Comparison of ENCODE assay signal across 32 mouse cellular contexts in the genomic region with DNA sequence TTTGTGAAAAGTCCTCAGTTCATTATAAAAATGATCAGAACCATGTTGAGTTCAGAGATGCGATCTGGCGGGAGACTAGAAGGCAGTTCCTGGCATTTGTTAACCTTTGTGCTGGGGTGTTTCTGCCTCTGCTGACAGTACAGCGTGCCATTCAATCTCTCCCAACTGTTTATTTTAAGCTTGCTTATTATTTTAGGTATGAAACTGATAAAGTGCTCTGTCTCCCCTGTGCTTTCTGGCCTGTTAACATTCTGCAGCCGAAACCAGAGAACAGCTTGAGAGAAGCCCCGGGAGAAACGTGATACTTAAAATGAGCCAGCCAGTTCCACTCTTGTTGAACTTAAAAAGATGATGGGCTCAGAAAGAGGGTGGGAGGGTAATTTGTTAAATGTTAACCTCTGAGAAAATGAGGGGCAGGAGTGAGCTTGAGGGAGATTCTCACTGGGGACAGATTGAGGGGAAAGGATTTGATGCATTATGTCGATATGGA. TPM values are rescaled to one million over a fixed set of nuclear protein-coding genes. Genes with fewer than 3 reads are reported as not detected.
DNase-seq lines count a peak whose midpoint lies in the region; ATAC-seq lines count a peak whose summit lies in the region.
"Had no signal": no experiment of that assay in that cellular context is flagged by ENCODE, and none has a peak within 500 bp of the region (broad histone marks: within the 10 kb centered on the region; RNA-seq: fewer than 3 reads in every experiment).

No protein-coding gene starts in this region.

- H3K4me2 ChIP-seq in heart, embryonic 12.5 days = no peak overlapping the region
- no peak overlapping the region for H3K4me2 ChIP-seq in embryonic facial prominence, embryonic 14.5 days (ENCODE audit: low read depth, low read length)
- H3K4me2 ChIP-seq: kidney, embryonic 15.5 days; limb, embryonic 15.5 days; liver, embryonic 13.5 days; midbrain, embryonic 13.5 days; neural tube, embryonic 13.5 days had no signal

- H3K9ac ChIP-seq in heart, embryonic 12.5 days = no peak overlapping the region
- 0 out of 2 replicates have a peak overlapping the region, but pooled peaks have one; percentile 30 for H3K9ac ChIP-seq in embryonic facial prominence, embryonic 14.5 days (ENCODE audit: low read depth, low read length)
- H3K9ac ChIP-seq: kidney, embryonic 15.5 days; limb, embryonic 15.5 days; liver, embryonic 13.5 days; midbrain, embryonic 13.5 days; neural tube, embryonic 13.5 days had no signal

- peaks cover 12% of the 10 kb centered on the region for H3K36me3 ChIP-seq in heart, embryonic 12.5 days
- peaks cover 19% of the 10 kb centered on the region for H3K36me3 ChIP-seq in embryonic facial prominence, embryonic 10.5 days (replicated peaks)
- peaks cover 8% of the 10 kb centered on the region; the same call in 1 of the 2 replicates for H3K36me3 ChIP-seq in embryonic facial prominence, embryonic 14.5 days (ENCODE audit: control insufficient read depth, insufficient read depth, low read length)

- no peak for ATAC-seq in heart, embryonic 12.5 days (ENCODE audit: insufficient number of reproducible peaks, low FRiP score)
- peak; percentile 18; the same call in 1 of the 2 replicates for ATAC-seq in embryonic facial prominence, embryonic 14.5 days (ENCODE audit: low read depth)
- ATAC-seq: forebrain, embryonic 16.5 days; hindbrain, embryonic 16.5 days; lung, postnatal 0 days; midbrain, embryonic 13.5 days had no signal

- no peaks in the 10 kb centered on the region for H3K27me3 ChIP-seq in heart, embryonic 12.5 days (replicated peaks)
- no peaks in the 10 kb centered on the region for H3K27me3 ChIP-seq in embryonic facial prominence, embryonic 10.5 days (replicated peaks; ENCODE audit: low read depth, poor library complexity, severe bottlenecking)
- no peaks in the 10 kb centered on the region for H3K27me3 ChIP-seq in embryonic facial prominence, embryonic 14.5 days (replicated peaks; ENCODE audit: control insufficient read depth, insufficient read depth, low read length)
- H3K27me3 ChIP-seq: kidney, embryonic 15.5 days; limb, embryonic 15.5 days; liver, embryonic 13.5 days; midbrain, embryonic 13.5 days; neural tube, embryonic 13.5 days had no signal

- 51% methylated on average over 7 of the region's 7 CpGs for WGBS in heart, embryonic 12.5 days
- 41% methylated on average over 7 of the region's 7 CpGs for WGBS in embryonic facial prominence, embryonic 10.5 days
- whole genome bisulfite sequencing in embryonic facial prominence, embryonic 14.5 days = 35% methylated on average over 7 of the region's 7 CpGs

- peak; percentile 41 for DNase-seq in embryo, embryonic 11 days
- no peak for DNase-seq in embryo, embryonic 10 days (ENCODE audit: low spot score)
- no peak for DNase-seq in heart, postnatal 4 days
- DNase-seq in embryonic facial prominence, embryonic 10.5 days (ENCODE audit: low spot score) = peak; percentile 51
- peak; percentile 70 for DNase-seq in embryonic facial prominence, embryonic 14.5 days (ENCODE audit: low spot score)
- no peak for DNase-seq in lung, postnatal 14 days
- DNase-seq: adrenal gland, adult 8-10 months; cerebellum, adult 2 months; cerebellum, postnatal 14 days; gastrocnemius, adult 2 months; kidney, adult 18-20 months; kidney, postnatal 4 days; layer of hippocampus, postnatal 36 days; liver, embryonic 13.5 days; lung, adult 18-20 months; right cerebral cortex, postnatal 4 days; thymus, adult 18-20 months; thymus, postnatal 25 days had no signal

- peak overlapping the region; percentile 57; the same call in 1 of the 2 replicates for H3K27ac ChIP-seq in heart, embryonic 12.5 days (ENCODE audit: poor library complexity, severe bottlenecking)
- H3K27ac ChIP-seq in embryonic facial prominence, embryonic 10.5 days (replicated peaks) = no peak overlapping the region
- no peak overlapping the region for H3K27ac ChIP-seq in embryonic facial prominence, embryonic 14.5 days (replicated peaks; ENCODE audit: low read depth, low read length)
- H3K27ac ChIP-seq: forebrain, embryonic 10.5 days; gastrocnemius, adult 2 months; kidney, embryonic 15.5 days; limb, embryonic 10.5 days; limb, embryonic 15.5 days; liver, embryonic 13.5 days; macrophage; midbrain, embryonic 13.5 days; neural tube, embryonic 13.5 days; stomach, postnatal 0 days had no signal

- peaks cover 15% of the 10 kb centered on the region for H3K4me1 ChIP-seq in heart, embryonic 12.5 days (replicated peaks)
- peaks cover 37% of the 10 kb centered on the region for H3K4me1 ChIP-seq in embryonic facial prominence, embryonic 10.5 days
- 0 out of 2 replicates have a peak, but pooled peaks cover 2% of the 10 kb centered on the region for H3K4me1 ChIP-seq in embryonic facial prominence, embryonic 14.5 days (ENCODE audit: control insufficient read depth, insufficient read depth, low read length)
- H3K4me1 ChIP-seq: forebrain, embryonic 10.5 days; limb, embryonic 15.5 days; liver, embryonic 13.5 days; midbrain, embryonic 13.5 days; neural tube, embryonic 13.5 days had no signal

- H3K4me3 ChIP-seq in heart, embryonic 12.5 days = no peak overlapping the region
- H3K4me3 ChIP-seq in embryonic facial prominence, embryonic 10.5 days = no peak overlapping the region
- no peak overlapping the region for H3K4me3 ChIP-seq in embryonic facial prominence, embryonic 14.5 days (ENCODE audit: low read depth, low read length)
- H3K4me3 ChIP-seq: forebrain, embryonic 10.5 days; gastrocnemius, adult 2 months; kidney, embryonic 15.5 days; limb, embryonic 10.5 days; limb, embryonic 15.5 days; liver, embryonic 13.5 days; midbrain, embryonic 13.5 days; neural tube, embryonic 13.5 days had no signal

- no peaks in the 10 kb centered on the region for H3K9me3 ChIP-seq in heart, embryonic 12.5 days (replicated peaks)
- H3K9me3 ChIP-seq in embryonic facial prominence, embryonic 10.5 days = no peaks in the 10 kb centered on the region
- H3K9me3 ChIP-seq in embryonic facial prominence, embryonic 14.5 days (ENCODE audit: control insufficient read depth, low read length) = no peaks in the 10 kb centered on the region
- H3K9me3 ChIP-seq: forebrain, embryonic 10.5 days; G1E; kidney, embryonic 15.5 days; limb, embryonic 10.5 days; limb, embryonic 15.5 days; liver, embryonic 13.5 days; midbrain, embryonic 13.5 days; neural tube, embryonic 13.5 days had no signal

RNA-seq across cellular contexts. Expression of a gene that starts 12.3 kb away (rescaled TPM):
- 52.4 and 56.1 TPM in 2 replicates for polyA plus RNA-seq in heart, embryonic 12.5 days (2016; fragmentation: Nextera tagmentation; extraction: Ambion mirVana)
- total RNA-seq in heart, postnatal 4 days (2021) = 10 to 100 TPM; 41.4 to 42.7 TPM
- polyA plus RNA-seq in embryonic facial prominence, embryonic 10.5 days (2016; fragmentation: Nextera tagmentation; extraction: Ambion mirVana) = 83.8 and 88.6 TPM in 2 replicates
- polyA plus RNA-seq in embryonic facial prominence, embryonic 14.5 days (2014; fragmentation: Nextera tagmentation; extraction: Ambion mirVana) = 73.4 and 81.8 TPM in 2 replicates

RNA-seq across cellular contexts. Expression of a gene that starts 12.7 kb away (rescaled TPM):
- polyA plus RNA-seq in heart, embryonic 12.5 days (2016; fragmentation: Nextera tagmentation; extraction: Ambion mirVana) = 26.3 and 34.2 TPM in 2 replicates
- 10 to 100 TPM; 37.3 to 39.1 TPM for total RNA-seq in heart, postnatal 4 days (2021)
- 30.6 and 34.1 TPM in 2 replicates for polyA plus RNA-seq in embryonic facial prominence, embryonic 10.5 days (2016; fragmentation: Nextera tagmentation; extraction: Ambion mirVana)
- polyA plus RNA-seq in embryonic facial prominence, embryonic 14.5 days (2014; fragmentation: Nextera tagmentation; extraction: Ambion mirVana) = 35.1 and 38.0 TPM in 2 replicates

RNA-seq across cellular contexts. Expression of a gene that starts 43.7 kb away (rescaled TPM):
- 0.46 and 0.55 TPM in 2 replicates for polyA plus RNA-seq in heart, embryonic 12.5 days (2016; fragmentation: Nextera tagmentation; extraction: Ambion mirVana)
- total RNA-seq in heart, postnatal 4 days (2021) = 1 to 10 TPM; 6.7 to 8.6 TPM
- 13.5 and 16.1 TPM in 2 replicates for polyA plus RNA-seq in embryonic facial prominence, embryonic 10.5 days (2016; fragmentation: Nextera tagmentation; extraction: Ambion mirVana)
- 5.3 and 5.4 TPM in 2 replicates for polyA plus RNA-seq in embryonic facial prominence, embryonic 14.5 days (2014; fragmentation: Nextera tagmentation; extraction: Ambion mirVana)
- total RNA-seq: megakaryocyte-erythroid progenitor cell, adult 5-6 weeks had no signal
- polyA plus RNA-seq: G1E, macrophage had no signal

Comparison
In these comparisons a context has a peak if more than half of its experiments do, and no peak if none do; other contexts are left out.
1. DNase-seq: peak in embryo, embryonic 11 days (single experiment), embryonic facial prominence, embryonic 10.5 days (single experiment) and embryonic facial prominence, embryonic 14.5 days (single experiment); none in embryo, embryonic 10 days (single experiment), heart, postnatal 4 days (single experiment) and lung, postnatal 14 days (single experiment).